Mouse (Mus musculus): ENCODE data around the gene Sprr2j-ps.

The Sprr2j-ps gene
- long read RNA-seq, experiment 1, result 0 reads
- long read RNA-seq, experiment 2, result 0 reads

GRCm38 (mm10) chr3:92417782-92418181 is at the start of gene Sprr2j-ps:
Gene Sprr2j-ps, plus strand, starts transcription at chr3:92418082.
- intact Hi-C loops (cut with DNase I), result no loop called here

DNA sequence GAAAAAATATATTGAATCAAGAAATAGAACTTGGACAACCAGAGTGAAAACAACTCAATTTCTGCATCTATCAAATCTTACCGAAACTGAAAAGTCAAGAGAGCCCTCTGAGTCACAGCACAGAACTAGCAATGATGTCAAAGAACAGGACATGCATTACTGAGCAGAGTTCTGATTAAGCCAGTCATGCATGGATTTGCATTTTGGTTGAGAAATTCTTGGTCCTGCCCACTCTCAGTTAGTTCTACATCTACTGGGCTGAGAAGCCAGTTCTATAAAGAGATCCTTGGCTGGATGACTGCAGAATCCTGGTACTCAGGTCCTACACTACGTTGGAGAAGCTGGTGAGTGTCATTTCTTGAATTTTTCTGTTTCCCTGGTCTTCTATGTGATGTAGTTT is 44.3 kb upstream of the Sprr2j-ps start:
- intact Hi-C loops (cut with DNase I), result no loop called here

DNA sequence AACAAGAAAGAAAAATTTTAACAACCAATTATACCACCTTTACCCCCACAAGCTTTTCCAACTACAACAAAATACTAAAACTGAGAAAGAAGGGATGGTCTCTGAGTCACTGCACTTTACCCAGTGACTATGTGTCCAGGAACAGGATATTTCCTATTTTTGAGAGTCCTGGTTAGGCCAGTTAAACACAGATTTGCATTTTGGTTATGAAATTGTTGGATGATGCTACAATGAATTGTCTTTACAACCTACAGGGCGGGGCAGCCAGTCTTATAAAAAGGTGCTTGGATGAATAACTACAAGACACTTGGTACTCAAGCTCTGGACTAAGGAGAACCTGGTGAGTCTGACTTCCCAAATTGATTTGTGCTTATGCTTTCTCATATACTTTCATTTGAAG is 32.5 kb upstream of the Sprr2j-ps start, which contains the start of gene Sprr2h:
TSS of gene Sprr2h (plus strand) at position 301 of the 400 bp plus-strand sequence.
- intact Hi-C loops (cut with DNase I), result no loop called here

- intact Hi-C loops (cut with DNase I), result loop anchor here (2.0 to 10.0 kb wide), 2 partner anchors 116 to 240 kb away; no protein-coding TSS in a partner anchor
Measured at GRCm38 (mm10) chr3:92394301-92394700, 23.6 kb upstream of the Sprr2j-ps start.

GRCm38 (mm10) chr3:92407691-92408090 is 10.2 kb upstream of the Sprr2j-ps start, which contains the start of gene Sprr2i:
Gene Sprr2i, plus strand, starts transcription at chr3:92407991.
- intact Hi-C loops (cut with DNase I), result no loop called here

DNA sequence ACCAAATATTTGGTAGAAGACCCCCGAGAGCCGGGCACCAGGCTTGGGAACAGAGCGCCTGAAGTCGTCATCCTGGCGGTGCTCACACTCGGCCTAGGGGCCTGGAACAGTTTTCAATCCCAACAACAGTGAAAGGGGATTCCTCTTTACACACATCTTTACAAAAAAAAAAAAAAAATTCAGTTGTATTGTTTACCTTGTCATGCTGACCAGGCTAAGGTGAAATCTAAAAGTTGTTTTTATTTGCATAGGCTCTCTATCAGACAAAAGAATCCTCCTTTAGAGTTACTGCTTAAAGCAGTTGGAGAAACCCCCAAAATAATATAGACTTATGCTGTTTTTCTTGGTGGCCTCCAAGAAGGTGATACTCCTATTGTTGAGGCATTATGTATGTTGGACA is 11.4 kb downstream of the Sprr2j-ps start, which contains the start of gene Gm9774:
TSS of gene Gm9774 (minus strand) at position 101 of the 400 bp plus-strand sequence.
- intact Hi-C loops (cut with DNase I), result no loop called here

GRCm38 (mm10) chr3:92432282-92432681 is 14.4 kb downstream of the Sprr2j-ps start, which contains the start of gene Sprr2k:
Gene Sprr2k, plus strand, starts transcription at chr3:92432582.
- intact Hi-C loops (cut with DNase I), result no loop called here

- intact Hi-C loops (cut with DNase I), result no loop called here
Measured at GRCm38 (mm10) chr3:92438689-92439088, 20.8 kb downstream of the Sprr2j-ps start, which contains the start of gene Sprr1b. Gene Sprr1b, minus strand, starts transcription at chr3:92438789.

DNA sequence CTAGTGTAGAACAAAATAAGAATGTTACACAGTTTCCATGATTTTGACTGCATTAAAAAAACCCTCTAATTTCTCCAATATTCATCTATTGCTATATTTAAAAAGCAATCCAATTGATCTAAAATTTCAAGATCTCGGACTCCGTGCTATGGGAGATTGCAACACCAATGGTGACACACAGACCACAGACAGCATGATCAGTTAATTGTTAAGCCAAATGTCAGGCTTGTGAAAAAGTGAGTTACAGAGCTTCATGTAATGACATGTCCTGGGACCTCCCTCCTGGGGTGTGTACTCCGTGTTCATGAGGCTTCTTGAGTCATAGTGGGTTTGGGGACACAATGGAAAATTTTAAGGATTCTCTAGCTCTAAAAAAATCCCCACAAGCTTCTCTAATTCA is 22.3 kb downstream of the Sprr2j-ps start:
- intact Hi-C loops (cut with DNase I), result no loop called here

DNA sequence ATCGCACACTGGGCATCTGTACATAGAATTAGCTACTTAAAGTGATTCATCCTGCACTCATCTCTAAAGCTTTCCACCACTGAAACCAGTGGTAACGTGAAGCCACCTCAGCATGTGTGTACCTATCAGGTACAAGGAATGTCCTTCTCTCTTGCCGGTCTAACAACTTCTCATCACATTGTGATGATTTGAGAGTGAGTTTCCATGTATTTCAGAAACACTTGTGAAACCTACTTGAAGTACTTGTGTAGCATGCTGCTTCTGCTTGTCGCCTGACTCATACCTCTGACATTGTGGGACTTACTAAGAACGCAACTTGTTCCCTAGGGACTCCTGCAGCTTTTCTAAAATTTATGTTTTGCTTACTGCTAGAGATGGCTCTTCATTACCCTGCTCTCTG is 37.3 kb downstream of the Sprr2j-ps start:
- intact Hi-C loops (cut with DNase I), result no loop called here

DNA sequence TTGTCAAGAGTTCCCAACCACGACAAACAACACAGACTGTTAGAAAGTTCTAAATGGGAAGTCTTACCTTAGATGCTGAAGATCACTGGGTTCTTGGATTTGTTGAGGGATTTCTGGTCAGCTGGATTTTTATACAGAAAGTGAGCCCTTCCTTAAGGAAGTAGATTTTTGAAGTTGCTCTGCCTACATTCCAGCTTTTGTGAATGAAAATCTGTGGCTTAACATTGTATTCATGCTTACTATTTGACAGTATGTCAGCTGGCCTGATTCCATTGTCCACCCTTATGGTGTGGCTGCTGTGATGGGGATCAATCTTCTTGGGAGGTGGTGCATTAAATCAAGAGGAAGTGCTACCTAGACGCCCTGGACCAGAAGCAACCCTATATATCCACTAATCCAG is 40.7 kb downstream of the Sprr2j-ps start, which contains the start of gene Sprr3:
TSS of gene Sprr3 (minus strand) at position 101 of the 400 bp plus-strand sequence.
- intact Hi-C loops (cut with DNase I), result no loop called here

DNA sequence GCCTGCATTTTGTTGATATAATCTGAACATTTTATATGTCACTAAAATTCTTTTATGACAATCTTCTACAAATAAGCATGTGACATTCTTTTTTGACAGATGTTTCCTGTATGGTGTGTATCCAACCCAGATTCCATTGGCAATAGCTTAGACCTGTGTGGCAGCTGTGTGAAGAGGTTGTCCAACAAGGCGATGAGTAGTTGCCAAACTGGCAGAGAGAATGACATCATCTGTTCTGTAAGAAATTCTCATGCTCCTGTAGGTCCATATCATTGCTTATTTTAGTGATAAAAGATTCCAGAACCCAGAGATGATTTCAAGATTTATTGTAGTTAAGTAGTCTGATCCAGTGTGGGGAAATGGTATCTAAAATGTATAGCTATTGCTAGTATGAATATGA is 48.7 kb downstream of the Sprr2j-ps start:
- intact Hi-C loops (cut with DNase I), result no loop called here

GRCm38 (mm10) chr3:92467424-92467823 is 49.5 kb downstream of the Sprr2j-ps start:
- intact Hi-C loops (cut with DNase I), result no loop called here
